Mouse (Mus musculus) heart, postnatal 0 days (tissue): ENCODE measurements around the gene Shq1. TPM values are rescaled to one million over a fixed set of nuclear protein-coding genes. Genes with fewer than 3 reads are reported as not detected.

Source experiments
- ATAC-seq: fragments of 200-750 bp; cut with Nextera tagmentation; 2 replicates; pipeline ENCODE4 v1.8.0; 2017; ENCODE audit warnings: low read depth, moderate number of reproducible peaks, moderate library complexity; ENCODE audit not compliant: insufficient read depth
- DNase-seq: peaks from one replicate; pipeline ENCODE4 v3.0.0-alpha.2; 2016; ENCODE audit warnings: low spot score
- H3K27ac ChIP-seq: fragments of 300-500 bp; sonication (generic); 2 replicates; pipeline ENCODE4 v1.5.1; 2014; ENCODE audit warnings: low read depth, mild to moderate bottlenecking
- H3K27me3 ChIP-seq: fragments of 300-500 bp; sonication (generic); 2 replicates; pipeline ENCODE4 v1.6.1; 2014; ENCODE audit warnings: low read length, mixed read lengths; ENCODE audit not compliant: control insufficient read depth, insufficient read depth
- H3K36me3 ChIP-seq: fragments of 300-500 bp; sonication (generic); replicated peaks from 2 replicates; pipeline ENCODE4 v1.6.1; 2014; ENCODE audit warnings: low read length, mixed read lengths; ENCODE audit not compliant: control insufficient read depth, insufficient read depth
- H3K4me1 ChIP-seq: fragments of 300-500 bp; sonication (generic); 2 replicates; pipeline ENCODE4 v1.6.1; 2014; ENCODE audit warnings: antibody characterized with exemption; ENCODE audit not compliant: control insufficient read depth, insufficient read depth
- H3K4me2 ChIP-seq: fragments of 300-500 bp; sonication (generic); 2 replicates; pipeline ENCODE4 v1.6.1; 2014; ENCODE audit warnings: low read depth, mild to moderate bottlenecking, low read length, moderate library complexity
- H3K4me3 ChIP-seq: fragments of 300-500 bp; sonication (generic); 2 replicates; pipeline ENCODE4 v1.5.1; 2014; ENCODE audit warnings: low read depth, low read length
- H3K9ac ChIP-seq: fragments of 300-500 bp; sonication (generic); replicated peaks from 2 replicates; pipeline ENCODE4 v1.6.1; 2014; ENCODE audit warnings: low read depth, low read length, mixed read lengths
- H3K9me3 ChIP-seq: fragments of 300-500 bp; sonication (generic); replicated peaks from 2 replicates; pipeline ENCODE4 v1.6.1; 2016; ENCODE audit warnings: low read length; ENCODE audit not compliant: control insufficient read depth
- CTCF ChIP-seq: IDR thresholded peaks from 2 replicates; pipeline ENCODE4 v1.5.1; 2016; ENCODE audit warnings: antibody characterized with exemption, control low read depth, low read depth
- EP300 ChIP-seq: IDR thresholded peaks from 2 replicates; pipeline ENCODE4 v1.6.1; 2016; ENCODE audit warnings: antibody characterized with exemption, low read depth
- WGBS: fragments of 180-500 bp; shearing (Covaris S2); extraction: QIAGEN DNeasy Blood & Tissue Kit; methylation state at CpG from one replicate; pipeline ENCODE4 v1.1.7; 2014; 5-methylcytosine and 5-hydroxymethylcytosine counted together
- polyA plus RNA-seq: library from polyadenylated mRNA; unstranded; fragments of >200 nt; fragmentation: Nextera tagmentation; extraction: Ambion mirVana; gene quantifications from 2 replicates; pipeline ENCODE4 v1.2.1, GENCODE M21; 2015
- total RNA-seq: library from RNA; depleted of rRNA; stranded (reverse); fragments of >200 nt; gene quantifications from 2 replicates; pipeline ENCODE4 v1.2.3, GENCODE M21; 2014; ENCODE audit warnings: low replicate concordance

Gene Shq1
- total and polyA plus RNA-seq, 2 experiments from 2014 or later = 1.4 to 5.1 TPM

DNA sequence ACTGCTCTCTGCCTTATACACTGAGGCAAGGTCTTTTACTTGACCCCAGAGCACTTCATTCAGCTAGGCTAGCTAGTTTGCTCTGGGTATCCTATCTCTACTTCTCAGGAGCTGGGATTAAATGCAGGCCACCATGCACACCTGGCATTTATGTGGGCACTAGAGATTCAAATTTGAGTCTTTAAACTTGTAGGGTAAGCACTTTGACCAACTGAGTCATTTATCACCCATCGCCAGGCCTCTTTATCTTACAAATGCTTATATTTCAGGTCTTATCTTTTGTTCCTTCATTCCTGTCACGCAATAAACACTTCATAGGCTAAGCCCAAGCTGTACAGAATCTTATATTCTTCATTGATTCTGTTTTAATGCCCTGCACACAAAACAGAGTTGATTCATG is 47.0 kb downstream of the Shq1 start:
- Histone ChIP-seq H3K4me1 (peaks cover 9% of the 10 kb centered on the region; the same call in 1 of the 2 replicates), H3K9ac (no peak overlapping the region), H3K27ac (no peak overlapping the region), H3K36me3 (no peaks in the 10 kb centered on the region), H3K9me3 (no peaks in the 10 kb centered on the region), H3K4me3 (no peak overlapping the region), H3K4me2 (no peak overlapping the region), H3K27me3 (no peaks in the 10 kb centered on the region)
- DNase-seq = no peak
- TF ChIP-seq EP300 (no peak), CTCF (no peak)
- no peak for ATAC-seq
- WGBS = 74% methylated on average over 2 of the region's 2 CpGs

DNA sequence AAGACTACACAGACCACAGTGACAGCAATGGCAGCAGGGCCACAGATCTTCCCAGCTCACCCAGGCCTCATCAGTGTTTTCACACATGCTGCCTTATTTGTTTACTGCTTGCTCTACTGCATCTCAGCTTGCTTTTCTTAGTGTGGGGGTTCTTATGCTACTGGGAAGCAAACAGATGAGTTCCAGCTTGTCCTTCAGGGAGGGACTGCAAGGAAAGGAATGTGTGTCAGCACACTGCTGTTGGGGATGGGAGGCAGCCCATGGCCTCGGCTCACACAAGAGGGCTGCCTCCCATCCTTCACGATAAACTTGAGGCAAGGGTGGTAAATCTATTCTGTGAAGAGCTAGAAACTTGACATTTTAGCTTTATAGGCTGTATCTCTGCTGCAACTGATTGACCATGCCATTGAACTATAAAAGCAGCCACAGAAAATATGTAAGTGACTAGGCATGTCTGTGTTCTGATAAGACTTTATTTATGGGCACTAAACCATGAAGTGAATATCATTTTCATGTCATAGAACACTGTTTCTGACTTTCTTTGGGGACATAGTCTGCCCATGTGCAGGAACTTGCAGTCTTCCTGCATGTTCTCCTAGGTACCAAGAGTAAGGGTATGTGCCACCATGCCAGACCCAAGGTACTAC is 48.0 kb downstream of the Shq1 start:
- Histone ChIP-seq H3K4me3 (no peak overlapping the region), H3K27ac (no peak overlapping the region), H3K27me3 (no peaks in the 10 kb centered on the region), H3K9ac (no peak overlapping the region), H3K4me1 (peaks cover 9% of the 10 kb centered on the region; the same call in 1 of the 2 replicates), H3K36me3 (no peaks in the 10 kb centered on the region), H3K9me3 (no peaks in the 10 kb centered on the region), H3K4me2 (no peak overlapping the region)
- 23% methylated on average over 2 of the region's 2 CpGs for WGBS
- ATAC-seq (no peak), DNase-seq (no peak)
- TF ChIP-seq EP300 = no peak
- no peak for TF ChIP-seq CTCF

DNA sequence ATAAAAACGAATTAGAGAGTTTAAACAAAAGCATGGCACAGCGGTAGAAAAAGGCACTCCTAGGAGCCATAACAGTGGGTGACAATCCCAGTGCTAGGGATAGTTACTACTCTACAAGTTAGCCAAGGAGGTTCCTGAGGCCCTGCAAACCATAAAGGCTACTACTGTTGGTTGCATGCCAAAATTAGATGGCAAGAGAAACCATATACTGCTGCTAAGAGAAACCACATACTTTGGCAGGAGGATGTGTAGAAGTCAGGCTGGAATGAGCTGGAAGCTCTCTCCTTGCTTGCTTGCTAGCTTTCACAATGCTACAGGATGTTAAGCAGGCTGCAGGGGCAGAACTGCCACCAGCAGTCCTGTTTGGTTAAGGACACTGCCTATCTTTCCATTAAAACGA is 50.5 kb downstream of the Shq1 start:
- H3K9me3 ChIP-seq = no peaks in the 10 kb centered on the region
- no peak overlapping the region for H3K9ac ChIP-seq
- H3K4me3 ChIP-seq = no peak overlapping the region
- ATAC-seq (no peak), DNase-seq (no peak)
- no peak overlapping the region for H3K4me2 ChIP-seq
- no peaks in the 10 kb centered on the region for H3K27me3 ChIP-seq
- 79% methylated on average over 3 of the region's 3 CpGs for WGBS
- H3K36me3 ChIP-seq = no peaks in the 10 kb centered on the region
- H3K27ac ChIP-seq = no peak overlapping the region
- TF ChIP-seq EP300 (no peak), CTCF (no peak)
- H3K4me1 ChIP-seq = peaks cover 9% of the 10 kb centered on the region; the same call in 1 of the 2 replicates

DNA sequence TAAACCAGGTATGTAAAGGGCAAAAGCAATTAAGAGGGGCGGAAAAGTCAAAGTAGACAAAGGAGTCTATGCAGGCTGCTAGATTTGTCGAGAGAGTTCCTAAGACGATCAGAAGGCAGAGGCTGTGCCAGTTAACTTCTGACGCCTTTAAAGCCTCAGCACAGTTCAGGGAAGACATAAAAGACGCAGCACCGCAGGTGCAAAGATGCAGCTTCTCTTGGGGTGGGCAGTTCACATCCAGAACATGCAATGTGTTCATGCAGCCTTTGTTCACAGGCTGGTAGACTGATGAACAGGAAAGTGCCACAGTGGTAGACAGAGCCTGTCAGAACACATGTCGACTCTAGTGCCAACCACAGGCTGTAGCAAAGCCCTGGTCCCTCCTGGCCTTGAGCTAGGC is 51.6 kb downstream of the Shq1 start:
- Histone ChIP-seq H3K4me3 (no peak overlapping the region), H3K9ac (no peak overlapping the region), H3K4me2 (no peak overlapping the region), H3K4me1 (peaks cover 9% of the 10 kb centered on the region; the same call in 1 of the 2 replicates), H3K27me3 (no peaks in the 10 kb centered on the region), H3K27ac (no peak overlapping the region), H3K9me3 (no peaks in the 10 kb centered on the region), H3K36me3 (no peaks in the 10 kb centered on the region)
- DNase-seq (no peak), ATAC-seq (no peak)
- TF ChIP-seq CTCF = no peak
- no peak for TF ChIP-seq EP300
- 93% methylated on average over 7 of the region's 7 CpGs for WGBS

DNA sequence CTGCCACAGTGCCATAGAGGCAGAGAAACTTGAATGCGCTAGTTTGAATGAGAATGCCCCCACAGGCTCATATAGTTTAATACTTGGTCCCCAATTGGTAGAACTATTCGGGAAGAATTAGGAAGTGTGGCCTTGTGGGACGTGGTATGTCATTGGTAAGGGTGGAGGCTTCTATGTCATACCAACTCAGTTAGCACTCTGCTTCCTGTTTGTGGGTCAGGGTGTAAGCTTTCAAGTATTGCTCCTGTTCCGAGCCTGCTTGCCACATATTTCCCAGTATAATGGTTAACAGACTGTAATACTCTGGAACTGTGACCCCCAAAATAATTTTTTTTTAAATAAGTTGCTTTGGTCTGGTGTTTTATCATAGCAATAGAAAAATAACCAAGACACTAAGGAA is 54.8 kb downstream of the Shq1 start:
- no peak overlapping the region for H3K9ac ChIP-seq
- H3K4me3 ChIP-seq = no peak overlapping the region
- DNase-seq (no peak), ATAC-seq (no peak)
- no peak overlapping the region for H3K27ac ChIP-seq
- no peaks in the 10 kb centered on the region for H3K27me3 ChIP-seq
- WGBS = 79% methylated on average over 4 of the region's 4 CpGs
- H3K9me3 ChIP-seq = no peaks in the 10 kb centered on the region
- H3K4me2 ChIP-seq = no peak overlapping the region
- no peaks in the 10 kb centered on the region for H3K36me3 ChIP-seq
- no peaks in the 10 kb centered on the region for H3K4me1 ChIP-seq
- TF ChIP-seq EP300 (no peak), CTCF (no peak)

DNA sequence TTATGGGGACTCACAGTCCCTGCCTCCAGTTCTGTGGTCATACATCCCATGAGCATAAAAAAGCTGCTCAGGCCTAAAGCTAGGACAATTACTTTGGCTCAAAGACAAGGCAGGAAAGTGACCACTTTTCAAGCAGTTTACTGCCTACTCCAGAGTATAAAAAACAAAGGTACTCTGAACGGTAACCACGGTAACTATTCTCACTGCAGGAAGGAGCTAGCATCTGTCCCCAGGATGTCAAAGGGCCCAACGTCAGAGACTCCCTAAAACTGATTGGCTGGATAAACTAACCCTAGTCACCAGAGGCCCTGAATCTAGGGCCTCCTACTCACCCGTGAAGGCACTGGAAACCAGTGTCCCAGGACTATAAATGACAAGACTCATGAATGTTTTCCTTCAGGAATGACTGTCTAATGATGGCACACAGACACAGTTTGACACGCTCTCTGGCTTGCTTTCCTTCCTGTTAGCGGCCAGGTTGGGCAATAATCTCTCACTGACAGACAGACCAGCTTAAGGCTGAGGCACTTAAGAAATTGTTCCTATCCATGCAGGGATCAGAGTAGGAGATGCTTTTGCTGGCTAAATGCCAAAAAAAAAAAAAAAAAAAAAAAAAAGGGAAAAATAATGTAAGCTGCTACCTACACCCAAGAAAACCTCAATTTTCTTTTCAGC is 57.2 kb downstream of the Shq1 start:
- H3K27ac ChIP-seq = no peak overlapping the region
- DNase-seq (no peak), ATAC-seq (no peak)
- H3K4me2 ChIP-seq = no peak overlapping the region
- no peaks in the 10 kb centered on the region for H3K9me3 ChIP-seq
- WGBS = 57% methylated on average over 6 of the region's 6 CpGs
- no peak overlapping the region for H3K9ac ChIP-seq
- no peaks in the 10 kb centered on the region for H3K36me3 ChIP-seq
- no peaks in the 10 kb centered on the region for H3K27me3 ChIP-seq
- H3K4me1 ChIP-seq = no peaks in the 10 kb centered on the region
- no peak for TF ChIP-seq EP300
- TF ChIP-seq CTCF = no peak
- no peak overlapping the region for H3K4me3 ChIP-seq
